Mouse (Mus musculus): ENCODE results near the gene Dagla.

GRCm38 (mm10) chr19:10300809-10301208 lies 3.9 kb downstream of the Dagla start:
- TF ChIP-seq POLR2A (IDR thresholded peaks at IDR 0.05; ENCODE audit: insufficient read length, low read depth) = no peak
- TF ChIP-seq E2F4 (IDR thresholded peaks at IDR 0.05; ENCODE audit: insufficient read depth) = no peak
- TF ChIP-seq USF1 (IDR thresholded peaks at IDR 0.05; ENCODE audit: low read depth) = no peak
- TF ChIP-seq MYOD1 (IDR thresholded peaks at IDR 0.05; ENCODE audit: control insufficient read depth in 1 of 3, insufficient read length in 2 of 3, low read depth in 2 of 3) = peak in 2 of 3 experiments; percentile 44 to 72
- TF ChIP-seq POLR2AphosphoS2 (IDR thresholded peaks at IDR 0.05; ENCODE audit: insufficient read length, low read depth) = no peak
- TF ChIP-seq MAX (IDR thresholded peaks at IDR 0.05; ENCODE audit: low read depth) = peak; percentile 32
- peak; percentile 21 for TF ChIP-seq TCF12 (IDR thresholded peaks at IDR 0.05; ENCODE audit: insufficient read depth, poor library complexity, severe bottlenecking)
- TF ChIP-seq SRF (IDR thresholded peaks at IDR 0.05; ENCODE audit: control insufficient read depth, insufficient read length, low read depth) = no peak
- no peak for TF ChIP-seq CEBPB (IDR thresholded peaks at IDR 0.05; ENCODE audit: insufficient read depth, poor library complexity, severe bottlenecking)
- TF ChIP-seq REST (IDR thresholded peaks at IDR 0.05; ENCODE audit: insufficient read depth, insufficient read length) = no peak
- no peak for TF ChIP-seq TCF3 (IDR thresholded peaks at IDR 0.05; ENCODE audit: insufficient read length, low read depth)
